Mouse (Mus musculus): Measurements from ENCODE around the gene Cspg5. TPM values are rescaled to one million over a fixed set of nuclear protein-coding genes. Genes with fewer than 3 reads are reported as not detected.

Gene Cspg5
- total RNA-seq (2022), result under 1 TPM; 0.12 to 0.41 (median 0.19) TPM

- no peak for DNase-seq (ENCODE audit: low spot score)
These were observed at the start of gene Cspg5 for GRCm38 (mm10) chr9:110243221-110243833. Gene Cspg5 (plus strand): TSS chr9:110243783.

GRCm38 (mm10) chr9:110199870-110200269, 43.7 kb upstream of the Cspg5 start:
- DNase-seq (ENCODE audit: low spot score), result no peak

GRCm38 (mm10) chr9:110205526-110206404, 37.8 kb upstream of the Cspg5 start:
- DNase-seq (ENCODE audit: low spot score), result no peak

- DNase-seq (ENCODE audit: low spot score), result no peak
These were observed 37.1 kb upstream of the Cspg5 start for GRCm38 (mm10) chr9:110206437-110206836.

GRCm38 (mm10) chr9:110208265-110208664, 35.3 kb upstream of the Cspg5 start:
- DNase-seq (ENCODE audit: low spot score), result no peak

GRCm38 (mm10) chr9:110208967-110209366, 34.6 kb upstream of the Cspg5 start:
- DNase-seq (ENCODE audit: low spot score), result no peak

GRCm38 (mm10) chr9:110224273-110224672, 19.3 kb upstream of the Cspg5 start:
- no peak for DNase-seq (ENCODE audit: low spot score)

GRCm38 (mm10) chr9:110226191-110226590, 17.4 kb upstream of the Cspg5 start:
- no peak for DNase-seq (ENCODE audit: low spot score)

GRCm38 (mm10) chr9:110228671-110229070, 14.9 kb upstream of the Cspg5 start:
- DNase-seq (ENCODE audit: low spot score), result no peak

- no peak for DNase-seq (ENCODE audit: low spot score)
These were observed 14.5 kb upstream of the Cspg5 start for GRCm38 (mm10) chr9:110229112-110229511.

- no peak for DNase-seq (ENCODE audit: low spot score)
These were observed 13.9 kb upstream of the Cspg5 start for GRCm38 (mm10) chr9:110229566-110230248.

- no peak for DNase-seq (ENCODE audit: low spot score)
These were observed 13.1 kb upstream of the Cspg5 start for GRCm38 (mm10) chr9:110230395-110231071.

GRCm38 (mm10) chr9:110234962-110235361, 8.6 kb upstream of the Cspg5 start:
- no peak for DNase-seq (ENCODE audit: low spot score)

- DNase-seq (ENCODE audit: low spot score), result no peak
These were observed 945 bp downstream of the Cspg5 start for GRCm38 (mm10) chr9:110244567-110244888.

GRCm38 (mm10) chr9:110244889-110245589, 1.5 kb downstream of the Cspg5 start:
- DNase-seq (ENCODE audit: low spot score), result no peak

- no peak for DNase-seq (ENCODE audit: low spot score)
These were observed 2.2 kb downstream of the Cspg5 start for GRCm38 (mm10) chr9:110245590-110246320.

GRCm38 (mm10) chr9:110246321-110246640, 2.7 kb downstream of the Cspg5 start:
- no peak for DNase-seq (ENCODE audit: low spot score)

GRCm38 (mm10) chr9:110247049-110247448, 3.5 kb downstream of the Cspg5 start:
- no peak for DNase-seq (ENCODE audit: low spot score)

GRCm38 (mm10) chr9:110248861-110249260, 5.3 kb downstream of the Cspg5 start:
- DNase-seq (ENCODE audit: low spot score), result no peak

- no peak for DNase-seq (ENCODE audit: low spot score)
These were observed 6.4 kb downstream of the Cspg5 start for GRCm38 (mm10) chr9:110249823-110250543.
